ENCODE assay signal across 18 mouse cellular contexts in the genomic region with DNA sequence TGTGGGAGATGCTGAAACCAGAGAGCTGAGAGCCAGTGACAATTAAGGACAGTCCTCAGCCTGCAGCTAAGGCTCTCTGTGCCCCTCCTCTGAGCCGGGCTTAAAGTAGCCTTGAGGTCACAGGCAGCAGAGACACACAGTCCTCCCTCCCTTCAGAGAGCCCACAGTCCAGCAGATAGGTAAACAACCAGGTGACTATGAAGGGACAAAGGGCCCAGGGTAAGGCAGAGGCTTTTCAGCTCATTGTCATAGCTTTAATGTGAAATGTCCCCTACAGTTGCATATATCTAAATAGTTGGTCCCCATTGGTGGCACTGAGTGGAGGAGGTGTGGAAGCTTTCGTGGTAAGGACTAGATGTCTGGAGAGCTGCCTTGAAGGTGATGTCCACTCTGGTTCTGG.
"Had no signal": no experiment of that assay in that cellular context is flagged by ENCODE, and none has a peak within 500 bp of the region (broad histone marks: within the 10 kb centered on the region; RNA-seq: fewer than 3 reads in every experiment).

No protein-coding gene starts in this region.

- H3K9ac ChIP-seq: liver, embryonic 14.5 days; lung, embryonic 15.5 days; midbrain, embryonic 13.5 days; midbrain, embryonic 15.5 days; neural tube, embryonic 12.5 days had no signal

- H3K4me1 ChIP-seq: lung, embryonic 15.5 days; midbrain, embryonic 15.5 days; neural tube, embryonic 12.5 days had no signal

- H3K4me2 ChIP-seq: lung, embryonic 15.5 days; midbrain, embryonic 11.5 days; midbrain, embryonic 13.5 days; midbrain, embryonic 15.5 days; neural tube, embryonic 12.5 days had no signal

- ATAC-seq: lung, postnatal 0 days; midbrain, embryonic 13.5 days; midbrain, embryonic 15.5 days had no signal

- DNase-seq: lung, adult 2 months; lung, postnatal 14 days; lung, postnatal 36 days; right cerebral cortex, postnatal 25 days; right cerebral cortex, postnatal 4 days; spleen, adult 18-20 months; thymus, adult 18-20 months; thymus, postnatal 14 days; thymus, postnatal 36 days had no signal

- H3K9me3 ChIP-seq: lung, embryonic 15.5 days; midbrain, embryonic 13.5 days; midbrain, embryonic 15.5 days; neural tube, embryonic 12.5 days had no signal

- H3K4me3 ChIP-seq: lung, embryonic 15.5 days; megakaryocyte, embryonic 14.5 days; midbrain, embryonic 13.5 days; midbrain, embryonic 15.5 days; neural tube, embryonic 12.5 days had no signal

- H3K27ac ChIP-seq: liver, embryonic 14.5 days; lung, embryonic 15.5 days; macrophage; midbrain, embryonic 13.5 days; midbrain, embryonic 15.5 days; neural tube, embryonic 12.5 days had no signal

- H3K27me3 ChIP-seq: midbrain, embryonic 15.5 days; neural tube, embryonic 12.5 days had no signal

- H3K36me3 ChIP-seq: lung, embryonic 15.5 days; midbrain, embryonic 13.5 days; midbrain, embryonic 15.5 days; neural tube, embryonic 12.5 days had no signal
